Mouse (Mus musculus) intestine, embryonic 15.5 days (tissue): ENCODE measurements at regions not wholly inside any gene's neighbourhood (a gene's known extent, or its start where the extent isn't known, plus 50 kb on each side); places are given as distances from the start of the nearest gene placed in this dataset.

ENCODE experiments used
- ATAC-seq: fragments of 200-750 bp; cut with Nextera tagmentation; 2 replicates; pipeline ENCODE4 v1.8.0; 2017; ENCODE audit warnings: moderate TSS enrichment, moderate library complexity
- H3K27ac ChIP-seq: fragments of 300-500 bp; sonication (generic); 2 replicates; pipeline ENCODE4 v1.5.1; 2015; ENCODE audit warnings: mild to moderate bottlenecking, inconsistent platforms
- H3K27me3 ChIP-seq: fragments of 300-500 bp; sonication (generic); replicated peaks from 2 replicates; pipeline ENCODE4 v1.6.1; 2015; ENCODE audit warnings: inconsistent platforms
- H3K36me3 ChIP-seq: fragments of 300-500 bp; sonication (generic); 2 replicates; pipeline ENCODE4 v1.6.1; 2015; ENCODE audit warnings: inconsistent platforms
- H3K4me1 ChIP-seq: fragments of 300-500 bp; sonication (generic); replicated peaks from 2 replicates; pipeline ENCODE4 v1.6.1; 2015; ENCODE audit warnings: inconsistent platforms
- H3K4me2 ChIP-seq: fragments of 300-500 bp; sonication (generic); replicated peaks from 2 replicates; pipeline ENCODE4 v1.6.1; 2015; ENCODE audit warnings: mild to moderate bottlenecking, inconsistent platforms
- H3K4me3 ChIP-seq: fragments of 300-500 bp; sonication (generic); replicated peaks from 2 replicates; pipeline ENCODE4 v1.5.1; 2015; ENCODE audit warnings: inconsistent platforms
- H3K9ac ChIP-seq: fragments of 300-500 bp; sonication (generic); 2 replicates; pipeline ENCODE4 v1.6.1; 2015; ENCODE audit warnings: inconsistent platforms
- H3K9me3 ChIP-seq: fragments of 300-500 bp; sonication (generic); 2 replicates; pipeline ENCODE4 v1.6.1; 2016; ENCODE audit warnings: inconsistent platforms
- WGBS: fragments of 180-500 bp; shearing (Covaris S2); methylation state at CpG from one replicate; pipeline ENCODE4 v1.1.7; 2015; 5-methylcytosine and 5-hydroxymethylcytosine counted together

DNA sequence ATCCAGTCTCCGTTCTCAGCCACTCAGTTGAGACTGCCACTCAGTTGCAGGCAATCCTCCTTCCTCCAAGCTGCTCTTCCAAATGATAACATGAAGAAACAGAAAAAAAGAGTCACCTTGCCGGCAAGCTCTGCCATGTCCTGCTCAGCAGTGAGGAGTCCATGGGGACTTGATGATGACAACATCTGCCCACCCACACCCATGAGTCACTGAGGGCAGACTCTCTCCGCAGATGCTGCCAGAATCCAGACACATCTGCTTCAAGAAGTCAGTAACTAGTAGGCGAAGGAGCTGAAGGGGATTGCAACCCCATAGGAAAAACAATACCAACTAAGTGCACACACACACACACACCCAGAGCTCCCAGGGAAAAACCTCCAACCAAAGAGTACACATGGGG is 263.9 kb upstream of the Nr4a3 start:
- H3K27me3 ChIP-seq: no peaks in the 10 kb centered on the region

GRCm38 (mm10) chr4:47796977-47797376 is 248.0 kb upstream of the Nr4a3 start:
- no peak for ATAC-seq
- no peak overlapping the region for H3K9ac ChIP-seq
- H3K27ac ChIP-seq: no peak overlapping the region
- no peaks in the 10 kb centered on the region for H3K36me3 ChIP-seq
- WGBS: 66% methylated on average over 4 of the region's 4 CpGs
- no peaks in the 10 kb centered on the region for H3K9me3 ChIP-seq
- H3K4me1 ChIP-seq: no peaks in the 10 kb centered on the region
- no peak overlapping the region for H3K4me3 ChIP-seq
- H3K27me3 ChIP-seq: no peaks in the 10 kb centered on the region
- H3K4me2 ChIP-seq: no peak overlapping the region

More for the DNA sequence above, 263.9 kb upstream of the Nr4a3 start:
- H3K27ac ChIP-seq: no peak overlapping the region
- H3K9me3 ChIP-seq: no peaks in the 10 kb centered on the region
- no peaks in the 10 kb centered on the region for H3K4me1 ChIP-seq
- H3K36me3 ChIP-seq: no peaks in the 10 kb centered on the region
- H3K4me2 ChIP-seq: no peak overlapping the region
- 89% methylated on average over 4 of the region's 4 CpGs for WGBS
- no peak overlapping the region for H3K9ac ChIP-seq
- H3K4me3 ChIP-seq: no peak overlapping the region
- no peak for ATAC-seq

DNA sequence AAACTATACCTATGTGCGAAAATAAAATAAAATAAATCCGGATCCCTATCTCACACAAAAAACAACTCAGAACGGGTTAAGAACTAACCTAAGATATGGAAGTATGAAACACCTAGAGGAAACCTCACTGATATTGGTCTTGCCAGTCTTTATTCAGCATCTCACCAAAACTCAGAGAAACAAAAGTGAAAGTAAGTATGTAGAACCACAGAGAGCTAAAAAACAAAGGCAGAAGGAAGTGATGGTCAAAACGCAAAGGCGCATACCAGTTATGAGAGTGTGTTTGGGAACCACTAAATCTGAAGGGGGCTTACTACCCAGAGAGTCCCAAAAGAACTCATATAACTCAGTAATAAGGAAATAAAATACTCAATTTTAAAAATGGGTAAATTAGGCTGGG is 245.8 kb upstream of the Nr4a3 start:
- Histone ChIP-seq H3K27ac (no peak overlapping the region), H3K4me2 (no peak overlapping the region), H3K4me1 (no peaks in the 10 kb centered on the region), H3K4me3 (no peak overlapping the region), H3K27me3 (no peaks in the 10 kb centered on the region), H3K36me3 (no peaks in the 10 kb centered on the region), H3K9me3 (no peaks in the 10 kb centered on the region), H3K9ac (no peak overlapping the region)
- WGBS: 90% methylated on average over 5 of the region's 5 CpGs
- ATAC-seq: no peak

- no peak overlapping the region for H3K4me3 ChIP-seq
- no peaks in the 10 kb centered on the region for H3K36me3 ChIP-seq
- no peak overlapping the region for H3K4me2 ChIP-seq
- H3K4me1 ChIP-seq: no peaks in the 10 kb centered on the region
- no peaks in the 10 kb centered on the region for H3K27me3 ChIP-seq
- no peak for ATAC-seq
- no peaks in the 10 kb centered on the region for H3K9me3 ChIP-seq
- no peak overlapping the region for H3K9ac ChIP-seq
- 48% methylated on average over 3 of the region's 3 CpGs for WGBS
- no peak overlapping the region for H3K27ac ChIP-seq
Observed at GRCm38 (mm10) chr4:47803111-47803510, 241.8 kb upstream of the Nr4a3 start.

DNA sequence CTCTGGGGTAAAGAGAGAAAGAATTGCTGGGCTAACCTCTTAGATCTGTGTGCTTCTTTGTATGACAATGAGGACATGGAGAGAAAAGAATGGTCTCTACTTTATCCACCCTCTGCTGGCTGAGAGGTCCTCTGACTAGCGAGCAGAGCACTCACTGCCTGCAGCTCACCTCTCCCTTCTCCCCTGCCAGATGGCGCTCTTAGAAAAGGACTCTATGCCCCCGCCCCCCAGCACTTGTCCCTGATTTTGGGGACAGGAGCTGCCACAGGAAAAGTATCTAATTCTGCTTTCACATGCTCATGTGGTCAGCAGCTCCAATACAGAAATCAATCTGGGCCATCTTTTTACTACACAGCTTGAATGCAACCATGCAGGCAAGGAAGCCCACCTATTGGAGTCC is 237.1 kb upstream of the Nr4a3 start:
- 28% methylated on average over 3 of the region's 3 CpGs for WGBS
- H3K36me3 ChIP-seq: no peaks in the 10 kb centered on the region
- H3K27ac ChIP-seq: no peak overlapping the region
- no peaks in the 10 kb centered on the region for H3K27me3 ChIP-seq
- ATAC-seq: no peak
- H3K4me1 ChIP-seq: no peaks in the 10 kb centered on the region
- H3K9ac ChIP-seq: no peak overlapping the region
- no peaks in the 10 kb centered on the region for H3K9me3 ChIP-seq
- H3K4me3 ChIP-seq: no peak overlapping the region
- H3K4me2 ChIP-seq: no peak overlapping the region

GRCm38 (mm10) chr4:47814030-47814429 is 230.9 kb upstream of the Nr4a3 start:
- peak overlapping the region; percentile 20; the same call in 1 of the 2 replicates for H3K4me2 ChIP-seq
- no peak overlapping the region for H3K4me3 ChIP-seq
- 51% methylated on average over 7 of the region's 7 CpGs for WGBS
- ATAC-seq: no peak
- no peaks in the 10 kb centered on the region for H3K9me3 ChIP-seq
- no peak overlapping the region for H3K27ac ChIP-seq
- H3K27me3 ChIP-seq: no peaks in the 10 kb centered on the region
- no peaks in the 10 kb centered on the region for H3K36me3 ChIP-seq
- no peak overlapping the region for H3K9ac ChIP-seq
- no peaks in the 10 kb centered on the region for H3K4me1 ChIP-seq

DNA sequence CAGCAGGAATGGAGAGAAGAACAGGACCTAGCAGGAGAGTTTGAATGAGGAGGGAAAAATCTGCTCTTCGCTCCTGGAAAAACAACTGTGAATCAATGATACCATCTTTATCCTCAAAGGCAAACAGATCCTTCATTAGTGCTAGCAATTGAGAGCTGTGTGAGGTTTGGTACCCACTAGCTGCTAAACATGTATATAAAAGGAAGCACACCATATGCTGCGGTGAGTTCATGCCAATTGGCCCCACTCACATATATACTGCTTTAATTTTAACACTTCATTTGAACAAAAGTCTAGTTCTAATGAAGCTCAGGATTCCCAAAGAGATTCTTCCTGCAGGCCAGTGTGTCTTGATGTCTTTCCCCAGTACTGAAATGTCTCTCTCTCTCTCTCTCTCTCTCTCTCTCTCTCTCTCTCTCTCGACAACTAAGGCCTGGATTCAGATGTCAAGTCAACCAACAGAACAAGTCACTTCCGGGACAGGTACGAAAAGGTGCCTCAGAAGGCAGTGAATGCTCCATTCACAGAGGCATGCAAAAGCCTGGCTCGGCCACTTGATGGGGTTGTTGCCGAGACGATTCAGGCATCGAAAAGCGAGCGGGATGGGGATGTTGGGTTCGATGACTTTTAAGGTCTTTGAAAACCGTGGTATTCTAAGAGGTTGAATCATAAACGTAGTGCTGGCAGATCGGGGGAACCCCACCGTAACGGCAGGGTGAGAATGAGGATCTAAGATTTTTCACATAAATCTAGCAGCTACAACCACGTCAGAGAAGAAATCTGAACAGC is 226.4 kb upstream of the Nr4a3 start:
- Histone ChIP-seq H3K36me3 (no peaks in the 10 kb centered on the region), H3K9me3 (no peaks in the 10 kb centered on the region), H3K4me2 (no peak overlapping the region), H3K27me3 (no peaks in the 10 kb centered on the region), H3K27ac (no peak overlapping the region), H3K4me3 (no peak overlapping the region), H3K9ac (no peak overlapping the region), H3K4me1 (no peaks in the 10 kb centered on the region)
- WGBS: 88% methylated on average over 18 of the region's 18 CpGs
- no peak for ATAC-seq

DNA sequence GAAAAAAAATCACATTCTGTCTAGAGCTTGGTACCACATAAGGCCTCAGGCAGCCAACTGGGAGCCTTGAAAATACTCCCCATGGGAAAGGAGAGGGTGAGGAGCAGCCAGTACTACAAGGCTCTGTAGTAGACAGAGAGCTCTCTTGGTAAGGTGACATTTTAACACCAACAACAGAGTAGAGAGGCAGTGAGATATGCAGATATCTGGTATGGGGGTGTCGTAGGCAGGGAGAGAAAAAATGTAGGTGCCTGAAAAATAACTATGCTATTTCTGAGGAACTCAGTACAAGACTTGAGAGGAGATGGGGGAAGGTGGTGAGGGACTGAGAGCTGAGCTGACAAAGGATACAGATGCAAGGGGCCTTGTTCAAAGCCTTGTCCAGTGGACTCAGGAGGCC is 224.4 kb upstream of the Nr4a3 start:
- 77% methylated on average over 1 of the region's 1 CpGs for WGBS
- Histone ChIP-seq H3K4me3 (no peak overlapping the region), H3K9me3 (no peaks in the 10 kb centered on the region), H3K4me1 (no peaks in the 10 kb centered on the region), H3K27ac (no peak overlapping the region), H3K36me3 (no peaks in the 10 kb centered on the region), H3K9ac (no peak overlapping the region), H3K4me2 (no peak overlapping the region), H3K27me3 (no peaks in the 10 kb centered on the region)
- ATAC-seq: no peak

DNA sequence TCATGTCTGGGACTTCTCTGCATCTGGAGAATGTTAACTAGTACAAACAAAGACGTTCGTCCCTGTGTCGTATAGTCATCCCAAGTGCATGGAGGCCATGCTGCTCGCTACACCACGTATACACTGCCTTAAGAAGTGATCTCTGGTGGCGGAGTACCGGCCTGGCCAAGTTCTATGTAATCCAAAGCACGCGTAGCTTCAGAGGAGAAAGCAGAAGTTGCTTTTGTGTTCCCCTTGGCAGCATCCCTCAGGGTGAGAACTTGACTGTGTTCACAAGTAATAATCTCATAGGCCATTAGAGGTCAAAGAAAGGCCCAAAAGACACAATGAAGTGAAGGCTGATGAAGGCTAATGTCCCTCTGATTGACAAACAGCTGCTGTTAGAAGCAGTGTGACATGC is 221.7 kb upstream of the Nr4a3 start:
- 72% methylated on average over 9 of the region's 9 CpGs for WGBS

GRCm38 (mm10) chr4:47824083-47824482 is 220.9 kb upstream of the Nr4a3 start:
- Histone ChIP-seq H3K27me3 (no peaks in the 10 kb centered on the region), H3K9ac (no peak overlapping the region), H3K27ac (no peak overlapping the region), H3K4me1 (no peaks in the 10 kb centered on the region), H3K36me3 (no peaks in the 10 kb centered on the region), H3K9me3 (no peaks in the 10 kb centered on the region), H3K4me3 (no peak overlapping the region), H3K4me2 (no peak overlapping the region)
- no peak for ATAC-seq
- WGBS: 91% methylated on average over 15 of the region's 15 CpGs

More for the DNA sequence above, 221.7 kb upstream of the Nr4a3 start:
- Histone ChIP-seq H3K9ac (no peak overlapping the region), H3K27me3 (no peaks in the 10 kb centered on the region), H3K4me1 (no peaks in the 10 kb centered on the region), H3K36me3 (no peaks in the 10 kb centered on the region), H3K4me3 (no peak overlapping the region), H3K27ac (no peak overlapping the region), H3K9me3 (no peaks in the 10 kb centered on the region), H3K4me2 (no peak overlapping the region)
- no peak for ATAC-seq

GRCm38 (mm10) chr4:47832905-47833304 is 212.0 kb upstream of the Nr4a3 start:
- WGBS: 27% methylated on average over 2 of the region's 2 CpGs
- Histone ChIP-seq H3K27me3 (no peaks in the 10 kb centered on the region), H3K4me2 (no peak overlapping the region), H3K36me3 (no peaks in the 10 kb centered on the region), H3K27ac (no peak overlapping the region), H3K4me1 (no peaks in the 10 kb centered on the region), H3K4me3 (no peak overlapping the region), H3K9ac (no peak overlapping the region), H3K9me3 (no peaks in the 10 kb centered on the region)
- ATAC-seq: no peak

DNA sequence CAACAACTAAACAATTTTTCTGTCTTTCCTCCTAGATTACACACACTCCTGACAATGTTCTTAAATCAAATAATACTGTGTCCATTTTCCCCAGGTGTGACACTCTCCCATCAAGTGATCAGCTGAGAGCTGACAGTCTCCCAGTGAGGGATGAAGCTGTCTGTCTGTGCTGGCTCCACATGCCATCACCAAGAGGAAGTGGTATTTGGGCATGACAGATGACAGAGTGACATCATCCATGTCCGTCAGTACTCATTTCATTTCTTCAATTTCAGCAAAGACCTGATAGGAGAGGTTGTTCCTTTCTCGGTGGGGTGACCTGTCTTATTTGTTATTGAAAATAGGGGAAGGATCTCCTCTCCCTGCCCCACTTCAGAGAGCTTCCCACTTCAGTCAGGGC is 206.5 kb upstream of the Nr4a3 start:
- ATAC-seq: no peak
- Histone ChIP-seq H3K27me3 (no peaks in the 10 kb centered on the region), H3K36me3 (no peaks in the 10 kb centered on the region), H3K9me3 (no peaks in the 10 kb centered on the region), H3K4me3 (no peak overlapping the region), H3K4me2 (no peak overlapping the region), H3K9ac (no peak overlapping the region), H3K27ac (no peak overlapping the region), H3K4me1 (no peaks in the 10 kb centered on the region)
- WGBS: 78% methylated on average over 2 of the region's 2 CpGs

DNA sequence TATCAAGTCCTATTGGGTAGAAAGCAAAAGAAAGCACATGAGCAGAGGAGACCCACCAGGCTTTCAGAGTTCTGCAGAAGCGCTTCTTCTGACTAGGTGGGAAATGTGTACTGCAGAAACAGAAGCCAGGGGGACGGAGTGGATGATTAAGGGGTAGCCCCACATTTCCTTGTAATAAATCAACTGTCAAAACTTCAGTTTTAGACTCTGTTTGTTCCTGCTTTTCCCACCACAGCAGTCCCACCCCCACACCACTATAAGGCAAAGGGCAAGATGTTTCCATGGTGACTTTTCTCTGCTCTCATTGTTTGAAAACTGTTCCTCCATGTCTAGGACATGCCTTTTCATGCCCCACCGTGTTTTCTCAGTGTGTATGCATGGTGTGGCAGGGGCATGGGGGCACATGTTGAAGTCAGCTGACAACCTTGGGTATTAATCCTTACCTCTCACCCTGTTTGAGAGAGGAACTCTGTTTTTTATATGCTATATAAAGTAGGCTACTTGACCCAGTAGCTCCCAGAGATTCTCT is 202.8 kb upstream of the Nr4a3 start:
- H3K9me3 ChIP-seq: no peaks in the 10 kb centered on the region
- WGBS: 63% methylated on average over 3 of the region's 3 CpGs
- ATAC-seq: no peak

More for the DNA sequence above, 202.8 kb upstream of the Nr4a3 start:
- H3K27ac ChIP-seq: no peak overlapping the region
- H3K4me3 ChIP-seq: no peak overlapping the region
- no peak overlapping the region for H3K4me2 ChIP-seq
- no peaks in the 10 kb centered on the region for H3K36me3 ChIP-seq
- H3K27me3 ChIP-seq: no peaks in the 10 kb centered on the region
- H3K9ac ChIP-seq: no peak overlapping the region
- H3K4me1 ChIP-seq: no peaks in the 10 kb centered on the region
